Mouse (Mus musculus) C2C12 (cell line): ENCODE measurements at regions not wholly inside any gene's neighbourhood (a gene's known extent, or its start where the extent isn't known, plus 50 kb on each side); places are given as distances from the start of the nearest gene placed in this dataset.

Experiments
- CEBPB ChIP-seq: IDR thresholded peaks from one replicate; pipeline ENCODE4 v1.6.1; 2011; ENCODE audit warnings: low read depth, mild to moderate bottlenecking, control low read depth, moderate library complexity
- CTCF ChIP-seq: IDR thresholded peaks from one replicate; pipeline ENCODE4 v1.5.1; 2011; ENCODE audit not compliant: control insufficient read depth, insufficient read depth, insufficient read length
- FOSL1 ChIP-seq: IDR thresholded peaks from one replicate; pipeline ENCODE4 v1.8.0; 2011; ENCODE audit warnings: mild to moderate bottlenecking, low read length; ENCODE audit not compliant: poor library complexity, insufficient read depth, severe bottlenecking
- MAX ChIP-seq: IDR thresholded peaks from one replicate; pipeline ENCODE4 v1.6.1; 2011; ENCODE audit warnings: mild to moderate bottlenecking, control low read depth
- MYOG ChIP-seq: IDR thresholded peaks from one replicate; pipeline ENCODE4 v1.6.1; 2011; ENCODE audit not compliant: control insufficient read depth, insufficient read length; ENCODE audit errors: extremely low read depth

DNA sequence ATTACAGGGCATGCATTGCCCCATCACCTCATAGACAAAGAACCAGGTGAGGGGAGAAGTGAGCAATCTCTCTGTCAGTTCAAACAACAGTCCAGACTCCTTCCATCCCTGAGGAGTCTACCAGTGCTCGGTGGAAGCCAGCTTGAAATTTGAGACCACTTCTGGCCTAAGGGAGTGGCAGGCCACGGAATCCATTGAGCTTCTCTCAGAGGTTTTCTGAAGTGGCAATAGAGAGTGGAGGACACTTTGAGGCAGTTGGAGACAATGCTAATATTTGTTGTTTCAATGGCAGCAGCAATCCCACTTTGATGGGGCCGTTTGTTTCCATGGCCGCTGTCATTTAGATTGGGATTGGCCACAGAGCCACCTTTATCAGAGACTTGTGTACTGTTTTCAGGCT lies 352.5 kb downstream of the Cbln4 start:
- TF ChIP-seq CTCF (no peak), MAX (no peak), MYOG (no peak), CEBPB (no peak), FOSL1 (no peak)
